Mouse (Mus musculus) stomach, embryonic 14.5 days (tissue): ENCODE measurements at regions not wholly inside any gene's neighbourhood (a gene's known extent, or its start where the extent isn't known, plus 50 kb on each side); places are given as distances from the start of the nearest gene placed in this dataset.

Experiments used
- ATAC-seq: fragments of 200-750 bp; cut with Nextera tagmentation; 2 replicates; pipeline ENCODE4 v1.8.0; 2017; ENCODE audit warnings: low read depth, moderate TSS enrichment; ENCODE audit not compliant: insufficient number of reproducible peaks, insufficient read depth, low FRiP score
- H3K27ac ChIP-seq: fragments of 300-500 bp; sonication (generic); 2 replicates; pipeline ENCODE4 v1.5.1; 2014; ENCODE audit warnings: mild to moderate bottlenecking, low read length, moderate library complexity, mixed read lengths
- H3K27me3 ChIP-seq: fragments of 300-500 bp; sonication (generic); 2 replicates; pipeline ENCODE4 v1.6.1; 2014; ENCODE audit warnings: low read length, control low read depth, mixed read lengths; ENCODE audit not compliant: control insufficient read depth, insufficient read depth
- H3K36me3 ChIP-seq: fragments of 300-500 bp; sonication (generic); 2 replicates; pipeline ENCODE4 v1.6.1; 2014; ENCODE audit warnings: mild to moderate bottlenecking, control low read depth, low read length, moderate library complexity, mixed read lengths; ENCODE audit not compliant: control insufficient read depth, insufficient read depth
- H3K4me1 ChIP-seq: fragments of 300-500 bp; sonication (generic); 2 replicates; pipeline ENCODE4 v1.6.1; 2014; ENCODE audit warnings: low read length, control low read depth, mixed read lengths; ENCODE audit not compliant: control insufficient read depth, insufficient read depth
- H3K4me2 ChIP-seq: fragments of 300-500 bp; sonication (generic); replicated peaks from 2 replicates; pipeline ENCODE4 v1.6.1; 2014; ENCODE audit warnings: low read depth, low read length, control low read depth
- H3K4me3 ChIP-seq: fragments of 300-500 bp; sonication (generic); 2 replicates; pipeline ENCODE4 v1.5.1; 2014; ENCODE audit warnings: low read depth, low read length, control low read depth
- H3K9ac ChIP-seq: fragments of 300-500 bp; sonication (generic); replicated peaks from 2 replicates; pipeline ENCODE4 v1.6.1; 2014; ENCODE audit warnings: low read depth, mild to moderate bottlenecking, control low read depth, low read length, moderate library complexity, mixed read lengths
- H3K9me3 ChIP-seq: fragments of 300-500 bp; sonication (generic); 2 replicates; pipeline ENCODE4 v1.6.1; 2016; ENCODE audit warnings: low read depth, low read length, control low read depth; ENCODE audit not compliant: control insufficient read depth
- WGBS: fragments of 180-500 bp; shearing (Covaris S2); extraction: QIAGEN DNeasy Blood & Tissue Kit; methylation state at CpG from one replicate; pipeline ENCODE4 v1.1.7; 2014; 5-methylcytosine and 5-hydroxymethylcytosine counted together

- Histone ChIP-seq H3K4me1 (no peaks in the 10 kb centered on the region), H3K9me3 (no peaks in the 10 kb centered on the region), H3K27me3 (no peaks in the 10 kb centered on the region), H3K9ac (no peak overlapping the region), H3K27ac (no peak overlapping the region), H3K36me3 (no peaks in the 10 kb centered on the region), H3K4me2 (no peak overlapping the region), H3K4me3 (no peak overlapping the region)
- WGBS = 33% methylated on average over 5 of the region's 5 CpGs
- no peak for ATAC-seq
Observed at GRCm38 (mm10) chr4:32101002-32101401, 137.1 kb downstream of the Map3k7 start.

- Histone ChIP-seq H3K4me2 (no peak overlapping the region), H3K9me3 (no peaks in the 10 kb centered on the region), H3K27me3 (no peaks in the 10 kb centered on the region), H3K9ac (no peak overlapping the region), H3K4me1 (no peaks in the 10 kb centered on the region), H3K27ac (no peak overlapping the region), H3K4me3 (no peak overlapping the region), H3K36me3 (no peaks in the 10 kb centered on the region)
- no peak for ATAC-seq
- 27% methylated on average over 5 of the region's 5 CpGs for WGBS
Observed at GRCm38 (mm10) chr4:32106664-32107171, 131.9 kb upstream of the Bach2 start.

- Histone ChIP-seq H3K36me3 (no peaks in the 10 kb centered on the region), H3K4me3 (no peak overlapping the region), H3K9me3 (no peaks in the 10 kb centered on the region), H3K4me2 (no peak overlapping the region), H3K27me3 (no peaks in the 10 kb centered on the region), H3K27ac (no peak overlapping the region), H3K4me1 (no peaks in the 10 kb centered on the region), H3K9ac (no peak overlapping the region)
- ATAC-seq = no peak
- WGBS = 91% methylated on average over 6 of the region's 6 CpGs
Observed at GRCm38 (mm10) chr4:32122320-32122719, 116.3 kb upstream of the Bach2 start.

- no peaks in the 10 kb centered on the region for H3K27me3 ChIP-seq
- 81% methylated on average over 8 of the region's 8 CpGs for WGBS
- no peak for ATAC-seq
Observed at GRCm38 (mm10) chr4:32126828-32127227, 111.8 kb upstream of the Bach2 start.

GRCm38 (mm10) chr4:32130594-32130993, 108.0 kb upstream of the Bach2 start:
- WGBS = 72% methylated on average over 12 of the region's 12 CpGs
- Histone ChIP-seq H3K4me1 (no peaks in the 10 kb centered on the region), H3K27ac (no peak overlapping the region), H3K27me3 (no peaks in the 10 kb centered on the region), H3K36me3 (no peaks in the 10 kb centered on the region), H3K4me3 (no peak overlapping the region), H3K9me3 (no peaks in the 10 kb centered on the region), H3K4me2 (no peak overlapping the region), H3K9ac (no peak overlapping the region)
- ATAC-seq = no peak

More at GRCm38 (mm10) chr4:32126828-32127227, 111.8 kb upstream of the Bach2 start:
- H3K27ac ChIP-seq = no peak overlapping the region
- H3K4me3 ChIP-seq = no peak overlapping the region
- H3K4me1 ChIP-seq = no peaks in the 10 kb centered on the region
- no peaks in the 10 kb centered on the region for H3K9me3 ChIP-seq
- no peak overlapping the region for H3K4me2 ChIP-seq
- no peak overlapping the region for H3K9ac ChIP-seq
- H3K36me3 ChIP-seq = no peaks in the 10 kb centered on the region

- Histone ChIP-seq H3K9ac (no peak overlapping the region), H3K27ac (no peak overlapping the region), H3K4me2 (no peak overlapping the region), H3K36me3 (no peaks in the 10 kb centered on the region), H3K4me1 (no peaks in the 10 kb centered on the region), H3K4me3 (no peak overlapping the region), H3K9me3 (no peaks in the 10 kb centered on the region), H3K27me3 (no peaks in the 10 kb centered on the region)
- 84% methylated on average over 5 of the region's 5 CpGs for WGBS
- no peak for ATAC-seq
Observed at GRCm38 (mm10) chr4:32131819-32132218, 106.8 kb upstream of the Bach2 start.

GRCm38 (mm10) chr4:32136151-32136550, 102.5 kb upstream of the Bach2 start:
- WGBS = 71% methylated on average over 9 of the region's 10 CpGs
- no peak overlapping the region for H3K4me2 ChIP-seq
- no peak overlapping the region for H3K27ac ChIP-seq
- H3K36me3 ChIP-seq = no peaks in the 10 kb centered on the region
- H3K4me1 ChIP-seq = no peaks in the 10 kb centered on the region
- H3K9ac ChIP-seq = no peak overlapping the region
- no peak overlapping the region for H3K4me3 ChIP-seq
- no peaks in the 10 kb centered on the region for H3K27me3 ChIP-seq
- no peak for ATAC-seq
- H3K9me3 ChIP-seq = no peaks in the 10 kb centered on the region

- Histone ChIP-seq H3K27me3 (no peaks in the 10 kb centered on the region), H3K36me3 (no peaks in the 10 kb centered on the region), H3K4me2 (no peak overlapping the region), H3K27ac (no peak overlapping the region), H3K9me3 (no peaks in the 10 kb centered on the region), H3K4me3 (no peak overlapping the region), H3K4me1 (no peaks in the 10 kb centered on the region), H3K9ac (no peak overlapping the region)
- ATAC-seq = no peak
Observed at GRCm38 (mm10) chr4:32137243-32137642, 101.4 kb upstream of the Bach2 start.

- Histone ChIP-seq H3K4me1 (no peaks in the 10 kb centered on the region), H3K27ac (no peak overlapping the region), H3K9ac (no peak overlapping the region), H3K9me3 (no peaks in the 10 kb centered on the region), H3K4me2 (no peak overlapping the region), H3K4me3 (no peak overlapping the region), H3K36me3 (no peaks in the 10 kb centered on the region), H3K27me3 (no peaks in the 10 kb centered on the region)
- 55% methylated on average over 10 of the region's 10 CpGs for WGBS
- ATAC-seq = no peak
Observed at GRCm38 (mm10) chr4:32137966-32138365, 100.6 kb upstream of the Bach2 start.
